Mouse (Mus musculus) cortical plate, adult 2 months (tissue): ENCODE data around the gene Eif2b5. TPM values are rescaled to one million over a fixed set of nuclear protein-coding genes. Genes with fewer than 3 reads are reported as not detected.
A peak's percentile ranks its signal among the peaks of the same experiment; 100 is the strongest.

Source experiments
- H3K27ac ChIP-seq: fragments of 200-500 bp; 2 replicates; pipeline ENCODE4 v1.5.1; 2012; ENCODE audit warnings: low read length, control low read depth, inconsistent platforms; ENCODE audit not compliant: insufficient read depth
- H3K4me1 ChIP-seq: fragments of 200-500 bp; 2 replicates; pipeline ENCODE4 v1.6.1; 2011; ENCODE audit warnings: low read length; ENCODE audit not compliant: control insufficient read depth, insufficient read depth
- H3K4me3 ChIP-seq: fragments of 200-500 bp; 2 replicates; pipeline ENCODE4 v1.5.1; 2011; ENCODE audit warnings: mild to moderate bottlenecking, low read length, control low read depth; ENCODE audit not compliant: insufficient read depth
- CTCF ChIP-seq: fragments of 200-500 bp; IDR thresholded peaks from 2 replicates; pipeline ENCODE4 v1.5.1; 2011; ENCODE audit warnings: mild to moderate bottlenecking, control low read depth, low read length; ENCODE audit not compliant: insufficient read depth; ENCODE audit errors: extremely low read depth
- POLR2A ChIP-seq: fragments of 200-500 bp; IDR thresholded peaks from 2 replicates; pipeline ENCODE4 v1.6.1; 2011; ENCODE audit warnings: mild to moderate bottlenecking, low read length, control low read depth; ENCODE audit not compliant: insufficient read depth; ENCODE audit errors: extremely low read depth
- polyA plus RNA-seq: library from polyadenylated mRNA; depleted of rRNA; stranded (reverse); fragments of >200 nt; gene quantifications from 2 replicates; pipeline ENCODE4 v1.2.3, GENCODE M21; 2012

Eif2b5 gene
- polyA plus RNA-seq, 1 experiment, result 49.1 TPM

DNA sequence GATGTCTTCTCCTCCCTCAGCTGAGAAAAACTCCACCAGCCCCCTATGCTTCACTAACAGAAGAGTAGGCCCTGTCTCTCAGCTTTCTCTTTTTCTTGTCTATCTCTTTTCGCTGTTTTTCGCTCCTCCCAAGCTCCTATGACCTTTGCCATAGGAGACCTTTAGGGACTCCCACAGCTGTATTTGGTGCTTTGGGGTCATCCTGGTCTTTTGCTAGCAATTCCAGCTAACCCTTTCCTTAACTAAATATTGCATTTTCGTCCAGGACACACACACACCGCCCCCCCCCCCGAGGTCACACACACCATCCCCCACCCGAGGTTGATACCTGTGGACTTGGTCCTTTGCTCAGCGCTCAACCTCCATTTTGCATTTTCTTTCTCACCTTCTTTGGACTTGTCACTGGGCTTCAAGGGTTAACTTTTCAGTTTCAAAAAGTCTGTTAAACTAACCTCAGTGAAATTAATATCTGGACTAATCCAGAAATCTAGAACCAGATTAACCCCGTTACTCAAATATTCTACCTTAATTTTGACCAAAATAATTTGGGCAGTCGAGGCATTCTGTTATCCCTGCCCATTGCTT is 37.6 kb downstream of the Eif2b5 start:
- Histone ChIP-seq H3K27ac (peak overlapping the region; percentile 79), H3K4me1 (peaks cover 7% of the 10 kb centered on the region), H3K4me3 (peak overlapping the region; percentile 62)
- no peak for TF ChIP-seq CTCF
- no peak for TF ChIP-seq POLR2A

DNA sequence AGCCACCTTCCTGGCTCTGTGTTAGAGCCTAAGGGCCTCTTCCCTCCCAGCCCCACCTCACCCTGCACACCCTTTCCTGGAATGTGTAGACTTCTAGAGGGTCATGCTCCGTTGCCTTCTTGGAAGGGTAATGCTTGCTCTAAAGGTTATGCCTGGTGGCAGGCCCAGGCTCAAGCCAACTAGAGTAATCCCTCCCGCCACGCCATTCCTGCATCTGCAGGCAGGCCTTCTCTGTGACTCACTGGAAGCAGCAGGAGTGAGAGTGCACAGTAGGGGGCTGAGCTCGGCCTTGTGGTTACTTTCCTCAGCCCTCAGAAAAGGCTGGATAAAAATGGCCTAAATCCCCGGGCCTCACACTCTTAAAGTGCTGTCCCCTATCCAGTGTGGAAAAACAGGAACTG is 38.5 kb downstream of the Eif2b5 start:
- Histone ChIP-seq H3K4me1 (peaks cover 7% of the 10 kb centered on the region), H3K4me3 (peak overlapping the region; percentile 62), H3K27ac (no peak overlapping the region)
- TF ChIP-seq CTCF (no peak), POLR2A (no peak)

- peak overlapping the region; percentile 62; the same call in 1 of the 2 replicates for H3K4me3 ChIP-seq
- TF ChIP-seq CTCF (no peak), POLR2A (no peak)
- peaks cover 7% of the 10 kb centered on the region for H3K4me1 ChIP-seq
- H3K27ac ChIP-seq, result no peak overlapping the region
Observed at GRCm38 (mm10) chr16:20537601-20538320, 39.1 kb downstream of the Eif2b5 start.

- peaks cover 7% of the 10 kb centered on the region for H3K4me1 ChIP-seq
- H3K4me3 ChIP-seq, result no peak overlapping the region
- TF ChIP-seq CTCF, result no peak
- TF ChIP-seq POLR2A, result no peak
- no peak overlapping the region for H3K27ac ChIP-seq
Observed at GRCm38 (mm10) chr16:20539649-20540048, 41.0 kb downstream of the Eif2b5 start.

GRCm38 (mm10) chr16:20540438-20540837 is 41.8 kb downstream of the Eif2b5 start:
- peaks cover 7% of the 10 kb centered on the region for H3K4me1 ChIP-seq
- TF ChIP-seq POLR2A, result no peak
- TF ChIP-seq CTCF, result no peak
- H3K4me3 ChIP-seq, result no peak overlapping the region
- no peak overlapping the region for H3K27ac ChIP-seq

GRCm38 (mm10) chr16:20545696-20546095 is 47.1 kb downstream of the Eif2b5 start:
- TF ChIP-seq CTCF (no peak), POLR2A (0 out of 2 replicates have a peak, but pooled peaks have one; percentile 14)
- Histone ChIP-seq H3K4me1 (peaks cover 2% of the 10 kb centered on the region; the same call in 1 of the 2 replicates), H3K4me3 (no peak overlapping the region), H3K27ac (no peak overlapping the region)

DNA sequence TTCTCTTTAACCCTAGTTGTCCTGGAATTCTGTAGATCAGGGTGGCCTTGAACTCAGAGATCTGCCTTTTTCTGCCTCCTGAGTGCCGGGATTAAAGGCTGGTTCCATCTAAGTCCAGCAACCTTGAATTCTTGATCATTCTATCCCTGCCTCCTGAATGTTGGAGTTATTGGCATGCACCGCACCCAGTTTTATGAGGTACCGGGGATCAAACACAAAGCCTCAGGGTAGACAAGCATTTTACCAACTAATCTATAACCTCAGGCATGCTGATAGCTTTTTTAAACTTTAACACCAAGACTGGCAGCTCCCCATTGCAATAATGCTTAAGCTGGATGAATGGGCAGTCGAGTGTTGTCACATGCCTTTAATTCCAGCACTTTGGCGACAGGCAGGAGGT is 48.8 kb downstream of the Eif2b5 start:
- TF ChIP-seq CTCF (no peak), POLR2A (no peak)
- no peak overlapping the region; the same call in 1 of the 2 replicates for H3K4me3 ChIP-seq
- no peak overlapping the region for H3K27ac ChIP-seq
- peaks cover 2% of the 10 kb centered on the region; the same call in 1 of the 2 replicates for H3K4me1 ChIP-seq

DNA sequence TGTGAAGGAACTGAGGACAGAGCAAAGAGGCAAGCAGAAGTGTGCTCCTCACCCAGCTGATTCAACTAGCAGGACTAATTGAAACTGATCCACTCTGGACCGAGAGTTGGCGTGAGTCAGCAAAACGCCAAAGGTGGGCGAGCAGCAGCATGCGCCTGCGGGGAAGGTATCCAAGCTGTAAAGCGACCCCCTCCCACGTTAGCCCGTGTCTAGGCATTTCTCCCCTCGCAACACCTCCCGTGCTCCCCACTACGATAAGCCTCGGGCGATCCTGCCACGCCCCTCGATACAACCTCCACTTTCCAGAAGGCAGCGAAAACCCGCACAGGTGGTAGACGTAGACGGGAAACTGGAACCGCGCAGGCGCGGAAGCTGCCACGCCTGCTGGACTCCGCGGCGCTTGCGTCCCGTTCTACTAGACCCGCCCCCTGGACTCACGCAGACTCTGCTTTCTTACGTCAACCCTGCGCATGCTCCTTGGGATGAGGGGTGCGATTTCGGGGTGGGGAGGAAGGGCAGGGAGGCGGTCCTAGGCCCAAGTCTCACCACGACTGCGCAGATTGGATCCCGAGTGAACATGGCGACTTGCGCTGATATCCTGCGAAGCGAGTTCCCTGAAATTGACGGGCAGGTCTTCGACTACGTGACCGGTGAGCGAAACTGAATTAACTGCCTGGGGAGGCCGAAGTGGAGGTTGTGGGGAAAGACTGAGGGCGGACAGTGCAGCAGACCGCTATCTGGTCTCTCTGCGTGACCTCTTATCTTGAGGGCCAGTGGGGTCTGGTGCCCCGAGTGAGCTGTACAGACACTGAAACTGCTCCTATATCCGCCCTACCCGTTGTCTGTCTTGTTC is 49.7 kb downstream of the Eif2b5 start, which contains the start of gene Abcf3:
Abcf3 (plus strand) TSS at position 482 of the 853 bp plus-strand sequence.
- TF ChIP-seq CTCF (no peak), POLR2A (peak; percentile 92)
- peak within 1 kb of the TSS; percentile 24 for H3K27ac ChIP-seq
- peak within 1 kb of the TSS; percentile 82 for H3K4me3 ChIP-seq
- peaks cover 2% of the 10 kb centered on the region; the same call in 1 of the 2 replicates for H3K4me1 ChIP-seq

DNA sequence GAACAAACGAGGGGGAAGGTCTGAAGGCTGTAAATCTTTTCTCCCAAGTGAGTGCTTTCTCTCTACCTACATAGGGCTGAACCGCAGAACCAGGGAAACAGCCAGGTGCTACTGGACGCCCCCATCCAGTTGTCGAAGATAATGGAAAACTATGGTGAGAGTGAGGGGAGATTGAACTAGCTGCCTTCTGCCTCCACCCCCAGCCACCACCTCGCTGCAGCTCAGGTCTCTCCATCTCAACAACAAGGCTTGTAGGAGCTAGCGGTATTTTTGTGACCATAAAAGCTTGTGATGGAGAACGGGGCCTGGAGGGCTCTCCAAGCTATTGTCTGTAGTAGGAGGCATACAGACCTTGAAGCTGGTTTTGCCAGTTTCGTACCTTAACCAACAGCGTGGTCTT is 50.5 kb downstream of the Eif2b5 start:
- Histone ChIP-seq H3K27ac (no peak overlapping the region), H3K4me1 (peaks cover 2% of the 10 kb centered on the region; the same call in 1 of the 2 replicates), H3K4me3 (peak overlapping the region; percentile 82)
- TF ChIP-seq POLR2A (no peak), CTCF (no peak)

- TF ChIP-seq CTCF (no peak), POLR2A (no peak)
- Histone ChIP-seq H3K4me1 (peaks cover 2% of the 10 kb centered on the region; the same call in 1 of the 2 replicates), H3K4me3 (no peak overlapping the region), H3K27ac (no peak overlapping the region)
Observed at GRCm38 (mm10) chr16:20551691-20552090, 53.1 kb downstream of the Eif2b5 start.
